Mouse (Mus musculus) brain, adult 2 months (tissue): ENCODE measurements around the gene Fam149a.

Experiments
- DNase-seq: peaks from one replicate; pipeline ENCODE4 v3.0.0; 2011; ENCODE audit warnings: low read depth, low spot score

The Fam149a gene

DNA sequence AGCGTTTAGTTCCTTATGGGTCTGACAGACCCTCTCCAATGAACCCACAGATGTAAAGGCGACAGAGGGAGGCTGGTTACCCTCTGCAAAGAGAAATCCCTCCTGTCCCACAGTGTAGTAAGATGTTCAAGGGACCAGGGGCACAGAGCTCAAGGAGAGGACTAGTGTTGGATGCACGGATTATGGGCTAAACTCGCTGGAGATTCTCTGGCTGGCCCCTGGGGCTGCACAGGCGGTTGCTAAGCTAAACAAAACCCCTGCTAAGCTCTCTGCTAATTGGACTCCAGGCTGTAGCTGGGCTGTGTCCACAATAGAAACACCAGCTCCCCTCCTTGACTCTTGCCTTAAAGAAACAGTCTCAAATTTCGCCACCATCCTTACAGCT is at the start of gene Fam149a:
TSS of gene Fam149a (minus strand) at position 329 of the 385 bp plus-strand sequence.
- peak; percentile 15 for DNase-seq

DNA sequence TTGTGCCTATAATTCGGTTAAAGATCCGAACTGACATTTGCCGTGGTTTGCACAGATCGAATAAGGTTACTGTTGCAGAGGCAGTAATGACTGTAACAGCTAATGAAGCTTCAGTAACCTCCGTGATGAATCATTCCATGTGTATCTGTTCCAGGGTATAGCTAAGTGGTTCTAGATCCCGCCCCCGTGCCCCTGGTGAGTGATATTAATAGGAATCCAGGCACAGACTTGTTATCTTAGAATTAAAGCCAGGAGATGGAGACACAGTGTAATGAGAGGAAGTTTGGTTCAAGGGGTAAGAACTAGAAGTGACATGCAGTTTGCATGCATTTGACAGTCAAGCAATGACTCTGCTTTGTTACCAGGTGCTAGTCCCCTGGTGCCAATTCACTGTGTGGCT is 38.1 kb upstream of the Fam149a start:
- DNase-seq, result peak; percentile 53

DNA sequence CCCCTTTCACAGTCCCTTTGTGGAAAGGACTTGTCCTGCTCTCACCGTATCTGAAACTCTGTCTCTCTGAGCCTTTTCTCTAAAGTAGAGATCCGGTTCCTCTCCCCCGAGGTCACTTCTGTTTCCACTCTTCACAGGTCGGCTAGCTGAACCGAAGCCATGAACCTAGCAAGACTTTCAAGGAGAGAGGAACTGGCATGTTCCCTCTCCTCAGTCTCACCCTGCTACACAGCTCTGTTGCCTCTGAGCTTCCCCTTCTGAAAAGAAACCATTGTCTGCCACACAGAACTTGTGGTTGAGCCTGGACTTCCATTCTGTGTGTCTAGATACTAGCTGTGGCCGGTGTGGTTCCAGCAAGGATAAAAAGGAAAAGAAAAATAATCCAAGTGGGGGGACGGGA is 32.9 kb upstream of the Fam149a start:
- DNase-seq, result peak; percentile 43

DNA sequence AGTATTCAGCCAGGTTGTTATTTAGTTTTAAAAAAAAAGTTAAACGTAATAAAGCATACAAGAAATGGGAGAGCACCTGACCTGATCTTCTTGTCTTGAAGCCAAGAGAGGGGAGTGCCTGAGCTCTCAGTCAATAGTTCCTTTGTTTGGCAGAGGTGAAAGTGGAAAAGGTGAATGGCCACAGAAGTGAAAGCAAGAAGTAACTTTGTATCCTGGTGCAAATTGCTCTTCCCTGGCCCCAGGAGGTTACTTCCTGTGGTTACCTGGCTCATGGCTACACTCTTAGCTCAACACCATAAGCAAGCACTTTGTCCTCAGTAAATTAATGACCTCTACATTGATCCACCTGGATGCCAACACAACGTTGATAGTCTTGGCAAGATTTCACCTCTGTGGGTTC is 28.8 kb upstream of the Fam149a start, which contains the start of gene Tlr3:
TSS of gene Tlr3 (minus strand) at position 199 of the 400 bp plus-strand sequence.
- DNase-seq, result no peak

DNA sequence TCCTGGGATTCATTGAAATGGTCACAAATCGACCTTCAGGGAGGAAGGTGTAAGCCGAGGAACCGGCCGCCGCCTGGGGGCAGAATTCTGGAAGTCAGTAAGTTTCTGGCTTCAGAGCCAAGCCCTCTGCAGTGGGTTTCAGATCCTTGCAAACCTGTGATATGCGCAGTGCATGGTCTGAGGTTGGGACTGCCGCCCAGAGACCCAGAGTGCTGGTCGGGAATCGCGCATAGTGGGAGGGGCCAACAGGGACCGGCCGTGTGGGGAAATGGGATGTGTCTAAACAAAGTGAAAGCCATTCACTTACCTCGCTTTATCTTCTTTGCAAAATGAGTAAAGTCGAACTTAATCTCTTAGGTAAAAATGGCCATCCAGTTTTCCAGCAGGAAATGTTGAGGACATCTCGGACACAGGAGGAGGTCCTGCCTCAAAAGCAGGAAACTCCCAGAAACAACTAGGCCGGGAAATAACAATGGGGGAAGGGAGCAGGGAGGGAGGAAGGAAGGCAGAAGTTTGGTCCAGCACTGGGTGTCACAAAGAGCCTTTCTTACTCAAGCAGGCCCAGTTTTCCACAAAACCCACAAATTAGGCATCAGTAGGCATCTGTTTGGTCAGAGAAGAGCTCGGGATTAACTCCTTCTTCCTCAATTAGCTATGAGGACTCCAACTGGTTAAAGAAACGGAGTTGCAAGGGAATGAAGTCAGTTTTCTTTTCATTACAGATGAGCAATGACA is 28.2 kb upstream of the Fam149a start:
- DNase-seq, result peak; percentile 61

DNA sequence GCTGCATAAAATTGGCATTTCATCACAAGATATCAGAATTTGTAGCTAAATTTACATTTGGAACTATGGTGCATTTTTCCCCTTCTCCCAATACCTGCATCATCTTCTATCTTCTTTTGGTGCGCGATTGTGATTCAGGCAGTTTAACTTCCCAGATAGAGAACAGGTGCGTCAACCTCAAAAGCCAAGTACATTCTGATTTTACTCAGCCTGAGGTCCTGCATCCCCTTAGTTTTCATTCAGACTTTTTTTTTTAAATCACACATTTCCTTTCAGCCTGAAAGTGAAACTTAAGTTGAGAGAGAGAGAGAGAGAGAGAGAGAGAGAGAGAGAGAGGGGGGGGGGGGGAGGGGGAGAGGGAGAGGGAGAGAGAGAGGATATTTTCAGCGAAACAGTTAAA is 27.6 kb upstream of the Fam149a start:
- DNase-seq, result no peak

DNA sequence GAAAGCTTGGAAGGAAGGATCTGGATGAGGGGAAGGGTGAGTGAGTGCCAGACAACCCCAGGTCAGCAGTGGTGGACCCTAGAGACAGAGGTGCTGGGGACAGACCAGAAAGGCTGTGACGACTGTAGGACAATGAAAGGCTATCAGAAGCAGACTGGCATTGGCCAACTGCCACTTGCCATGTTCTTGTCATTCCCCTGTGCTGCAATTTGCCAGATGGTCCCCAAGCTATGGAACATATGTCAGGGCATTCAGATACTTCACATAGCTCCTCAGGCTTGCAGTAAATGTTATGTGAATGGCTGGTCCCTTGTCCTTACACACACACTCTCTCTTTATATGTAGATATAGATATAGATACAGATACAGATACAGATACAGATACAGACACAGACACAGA is 1.2 kb upstream of the Fam149a start:
- DNase-seq, result peak; percentile 49

DNA sequence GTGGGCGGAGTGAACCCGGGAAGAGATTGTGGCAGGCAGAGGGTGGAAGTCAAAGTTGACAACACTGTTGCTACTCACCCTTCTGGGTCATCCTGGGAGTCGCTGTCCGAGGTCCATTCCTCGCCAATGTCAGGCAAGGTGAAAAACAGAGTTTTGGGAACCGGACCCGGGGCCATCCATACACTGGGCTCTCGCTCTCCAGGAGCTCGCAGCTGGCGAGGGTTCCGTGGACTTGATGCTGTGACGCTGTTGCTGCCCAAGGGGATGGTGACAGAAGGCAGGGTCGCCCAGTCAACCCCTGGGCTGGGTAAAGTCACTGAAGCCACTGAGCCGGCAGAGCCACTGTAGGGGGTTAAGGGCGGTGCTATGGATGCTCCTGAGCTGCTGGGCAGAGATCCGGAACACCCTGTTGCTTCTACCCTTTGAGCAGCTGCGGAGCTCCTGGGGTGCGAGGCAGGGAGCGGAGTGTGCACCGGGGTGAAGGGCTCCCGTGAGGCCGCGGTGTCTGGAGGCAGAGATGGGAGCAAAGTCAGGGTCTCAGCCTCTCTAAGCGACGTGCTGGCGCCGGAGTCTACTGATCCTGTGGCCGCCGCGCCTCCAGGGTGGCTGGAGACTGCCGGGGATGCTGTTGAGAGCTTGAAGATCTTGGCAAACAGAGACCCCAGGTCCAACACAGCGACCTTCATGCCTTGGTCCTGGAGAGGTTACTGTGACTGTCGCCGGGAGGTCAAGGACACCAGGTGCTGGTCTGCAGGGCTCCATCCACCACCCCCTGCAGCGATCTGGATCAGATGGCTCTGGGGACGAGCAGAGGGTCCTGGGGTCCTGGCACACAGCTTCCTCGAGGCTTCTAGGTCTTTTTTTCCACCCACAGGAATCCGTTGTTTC is 772 bp downstream of the Fam149a start:
- DNase-seq, result no peak

DNA sequence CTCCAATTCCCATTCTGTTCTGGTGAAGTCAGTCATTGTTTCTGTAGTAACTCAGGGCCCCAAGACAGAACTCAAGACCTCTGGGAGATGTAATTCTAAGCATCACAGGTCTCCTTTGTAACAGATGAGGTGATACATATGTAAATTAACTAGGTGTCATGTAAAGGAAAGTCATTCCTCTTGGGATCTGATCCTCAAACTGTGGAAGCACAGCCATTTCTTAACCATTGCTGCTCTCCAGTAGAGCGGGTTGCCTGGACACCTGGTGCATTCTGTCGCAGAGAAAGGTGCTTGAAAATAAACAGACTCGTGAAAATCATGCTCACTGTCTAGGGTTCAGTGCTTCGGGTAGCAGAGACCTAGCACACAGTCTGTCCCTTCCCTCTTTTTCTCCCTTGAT is 1.5 kb downstream of the Fam149a start:
- DNase-seq, result no peak

DNA sequence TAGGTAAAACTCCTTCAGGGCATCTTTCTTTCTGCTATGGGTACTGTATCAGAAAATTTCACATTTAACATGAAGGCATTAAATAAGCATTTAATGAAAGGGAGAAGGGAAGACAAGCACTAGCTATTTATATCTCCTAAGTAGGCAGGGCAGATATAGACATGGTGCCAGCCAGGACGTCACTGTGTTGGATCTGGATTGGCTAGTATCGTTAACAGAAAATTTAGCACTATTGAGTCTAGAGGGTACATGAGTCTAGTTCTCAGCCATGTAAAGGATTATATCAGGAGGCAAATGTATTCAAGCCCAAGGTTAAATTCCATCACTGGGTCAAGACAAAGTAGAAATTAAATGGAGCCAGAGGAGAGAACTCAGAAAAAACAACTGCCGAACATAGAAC is 8.0 kb downstream of the Fam149a start:
- no peak for DNase-seq

DNA sequence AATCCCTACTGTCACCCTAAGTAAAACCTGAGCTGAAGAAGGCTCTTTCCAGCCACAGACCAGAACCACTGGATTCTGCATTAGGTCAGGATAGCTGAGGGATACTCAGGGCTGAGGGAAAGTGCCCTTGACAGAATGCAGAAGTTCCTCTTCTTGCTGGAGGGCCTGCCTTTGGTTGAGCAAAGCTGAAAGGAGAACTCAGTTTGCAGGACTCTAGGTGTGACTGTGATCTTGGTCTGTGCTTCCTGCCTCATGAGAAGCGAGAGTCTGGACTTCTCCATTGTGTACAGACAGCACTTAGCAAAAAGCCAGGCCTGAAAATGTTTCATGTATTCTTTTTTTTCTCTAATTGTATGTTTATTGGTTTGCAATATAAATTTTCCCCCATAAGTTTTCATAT is 14.9 kb downstream of the Fam149a start:
- peak; percentile 36 for DNase-seq

DNA sequence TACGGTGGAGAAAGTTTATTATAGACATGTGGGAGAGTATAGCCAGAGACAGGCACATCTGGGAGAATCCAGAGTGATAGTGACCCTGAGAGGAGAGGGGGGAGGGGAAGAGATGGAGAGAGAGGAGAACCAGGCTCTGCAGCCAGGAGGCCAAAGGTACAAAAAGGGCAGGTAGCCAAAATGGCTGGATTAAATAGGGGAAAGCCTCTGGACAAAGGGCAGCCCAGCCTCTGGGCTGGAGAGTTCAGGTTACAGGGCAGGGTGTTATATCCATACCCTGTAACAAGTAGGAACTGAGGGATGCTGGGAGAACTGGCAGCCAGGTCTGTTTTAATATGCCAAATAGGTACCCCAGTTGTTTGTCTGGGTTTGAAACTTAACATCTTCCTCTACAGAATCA is 18.9 kb downstream of the Fam149a start:
- no peak for DNase-seq

DNA sequence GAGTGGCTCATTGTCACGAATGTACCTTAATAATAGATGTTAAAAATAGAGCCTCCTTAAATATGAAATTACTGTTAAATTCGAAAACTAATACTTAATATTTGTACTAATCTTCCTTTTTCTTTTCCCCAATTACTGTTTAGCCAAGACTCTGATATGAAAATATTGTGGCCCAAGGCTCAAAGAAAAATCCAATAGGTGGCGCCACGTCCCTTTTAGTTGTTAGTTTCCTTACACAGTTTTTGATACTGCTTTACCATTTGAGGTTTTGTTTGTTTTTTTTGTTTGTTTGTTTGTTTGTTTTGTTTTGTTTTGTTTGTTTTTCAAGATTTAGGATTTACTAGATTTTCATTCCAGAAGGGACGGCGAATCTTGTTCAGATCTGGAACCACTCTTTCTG is 19.8 kb downstream of the Fam149a start:
- DNase-seq, result peak; percentile 58

DNA sequence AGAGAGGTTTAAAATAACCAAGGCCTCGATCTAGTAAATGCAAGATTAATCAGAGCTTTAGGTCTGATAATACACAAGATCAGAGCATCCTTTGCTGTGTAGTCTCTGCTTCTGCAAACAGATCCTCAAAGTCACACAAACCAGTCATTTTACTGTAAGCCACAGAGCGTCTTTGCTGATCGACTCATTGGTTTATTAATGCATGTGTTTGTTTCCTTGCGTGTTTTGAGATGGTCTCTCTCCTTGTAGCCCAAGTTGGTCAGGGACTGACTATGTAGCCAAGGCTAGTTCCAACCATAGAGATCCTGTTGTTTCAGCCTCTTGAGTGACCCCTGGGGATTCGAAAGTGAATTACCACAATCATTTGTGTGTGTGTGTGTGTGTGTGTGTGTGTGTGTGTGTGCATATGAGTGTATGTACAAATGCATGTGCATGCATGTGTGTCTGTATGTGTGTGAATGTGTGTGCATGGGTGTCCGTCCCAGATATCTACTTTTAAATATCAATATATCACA is 22.9 kb downstream of the Fam149a start:
- DNase-seq, result peak; percentile 43

DNA sequence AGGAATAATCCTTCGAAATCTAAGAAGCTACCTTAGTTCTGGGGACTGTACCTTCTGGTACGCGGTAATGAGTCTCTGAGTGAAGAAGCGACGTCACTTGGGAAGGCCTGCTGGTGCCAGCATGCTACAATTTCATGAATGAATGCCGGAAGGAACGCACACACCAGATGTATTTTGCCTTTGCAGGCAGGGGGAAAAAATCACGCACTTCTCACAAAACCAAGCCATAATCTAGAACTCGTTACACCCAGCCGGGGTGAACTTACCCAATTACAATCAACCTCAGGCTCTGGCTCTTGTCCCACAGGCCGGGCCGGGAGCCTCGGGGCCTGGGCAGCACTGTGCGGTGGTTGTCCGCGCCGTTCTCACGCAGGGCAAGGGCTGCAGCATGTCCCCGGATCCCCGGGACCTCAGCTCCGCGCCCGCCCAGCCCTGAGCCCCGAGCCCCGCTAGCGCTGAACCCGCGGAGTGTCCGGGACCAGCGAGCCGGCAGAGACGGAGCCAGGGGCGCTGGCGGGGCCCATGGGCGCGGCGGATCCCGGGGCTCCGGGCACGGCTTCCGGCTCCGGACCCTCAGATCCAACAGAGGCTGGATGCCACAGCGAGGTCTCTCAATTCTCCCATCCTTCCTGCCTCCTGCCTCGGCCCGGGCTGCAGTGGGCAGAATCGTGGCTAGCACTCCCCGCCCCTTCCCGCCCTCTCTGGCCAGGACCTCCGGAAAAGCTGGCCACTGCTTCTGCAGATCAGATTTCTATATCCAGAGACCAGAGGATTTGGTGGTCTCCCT is 23.8 kb downstream of the Fam149a start:
- peak; percentile 69 for DNase-seq

DNA sequence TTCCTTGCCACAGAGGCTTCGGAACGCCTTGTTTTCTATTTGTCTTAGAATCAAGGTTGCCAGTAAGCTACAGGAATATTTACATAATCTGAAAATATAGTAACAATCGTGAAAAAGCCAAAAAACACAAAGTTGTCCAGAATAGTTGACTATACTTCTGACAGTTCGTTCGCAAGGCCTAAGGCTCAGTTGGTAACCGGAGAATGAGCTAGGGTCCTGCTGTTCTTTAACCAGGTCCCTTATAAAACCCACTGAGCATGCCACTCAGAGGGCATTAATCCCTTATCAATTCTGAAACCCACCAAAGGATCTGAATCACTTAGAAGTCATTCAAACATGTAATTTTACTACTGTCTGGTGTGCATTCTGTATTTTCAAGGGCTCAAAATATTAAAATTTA is 26.3 kb downstream of the Fam149a start:
- DNase-seq, result no peak

DNA sequence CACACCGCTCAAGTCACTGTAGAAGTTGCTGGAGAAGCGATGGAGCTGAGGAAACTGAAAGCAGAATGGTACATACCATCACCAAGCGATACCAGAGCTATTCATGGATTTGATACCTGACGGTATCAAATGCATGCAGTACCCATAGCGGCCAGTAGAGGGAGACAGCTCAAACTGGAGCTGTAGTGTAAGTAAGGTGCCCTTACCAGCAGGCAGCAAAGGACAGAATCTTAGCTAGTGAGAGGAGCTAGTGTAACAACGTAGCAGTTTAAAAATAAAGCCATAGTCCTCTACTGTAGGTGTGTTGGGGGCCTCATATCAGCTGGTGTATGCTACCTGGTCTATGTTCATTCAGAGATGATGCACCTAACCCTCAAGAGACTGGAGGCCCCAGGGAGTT is 37.1 kb downstream of the Fam149a start:
- DNase-seq, result peak; percentile 86

DNA sequence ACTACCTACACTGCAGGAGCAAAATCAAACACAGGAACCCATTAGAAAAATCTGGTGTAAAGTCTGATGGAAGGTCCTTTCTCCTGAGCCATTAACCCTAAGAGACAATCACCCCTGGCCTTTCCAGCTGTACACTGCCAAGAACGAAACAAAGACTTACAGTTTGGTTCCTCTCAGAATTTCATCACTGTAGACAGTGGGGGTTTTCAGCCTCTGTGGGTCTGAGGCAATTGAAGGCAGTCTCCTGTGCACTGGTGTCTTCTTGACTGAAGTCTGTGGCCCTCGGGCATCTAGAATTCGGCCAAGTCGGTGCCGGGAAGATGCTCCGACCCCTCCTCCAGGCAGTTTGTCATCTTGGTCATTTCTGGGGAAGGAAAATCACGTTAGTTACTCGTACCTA is 37.8 kb downstream of the Fam149a start:
- no peak for DNase-seq

DNA sequence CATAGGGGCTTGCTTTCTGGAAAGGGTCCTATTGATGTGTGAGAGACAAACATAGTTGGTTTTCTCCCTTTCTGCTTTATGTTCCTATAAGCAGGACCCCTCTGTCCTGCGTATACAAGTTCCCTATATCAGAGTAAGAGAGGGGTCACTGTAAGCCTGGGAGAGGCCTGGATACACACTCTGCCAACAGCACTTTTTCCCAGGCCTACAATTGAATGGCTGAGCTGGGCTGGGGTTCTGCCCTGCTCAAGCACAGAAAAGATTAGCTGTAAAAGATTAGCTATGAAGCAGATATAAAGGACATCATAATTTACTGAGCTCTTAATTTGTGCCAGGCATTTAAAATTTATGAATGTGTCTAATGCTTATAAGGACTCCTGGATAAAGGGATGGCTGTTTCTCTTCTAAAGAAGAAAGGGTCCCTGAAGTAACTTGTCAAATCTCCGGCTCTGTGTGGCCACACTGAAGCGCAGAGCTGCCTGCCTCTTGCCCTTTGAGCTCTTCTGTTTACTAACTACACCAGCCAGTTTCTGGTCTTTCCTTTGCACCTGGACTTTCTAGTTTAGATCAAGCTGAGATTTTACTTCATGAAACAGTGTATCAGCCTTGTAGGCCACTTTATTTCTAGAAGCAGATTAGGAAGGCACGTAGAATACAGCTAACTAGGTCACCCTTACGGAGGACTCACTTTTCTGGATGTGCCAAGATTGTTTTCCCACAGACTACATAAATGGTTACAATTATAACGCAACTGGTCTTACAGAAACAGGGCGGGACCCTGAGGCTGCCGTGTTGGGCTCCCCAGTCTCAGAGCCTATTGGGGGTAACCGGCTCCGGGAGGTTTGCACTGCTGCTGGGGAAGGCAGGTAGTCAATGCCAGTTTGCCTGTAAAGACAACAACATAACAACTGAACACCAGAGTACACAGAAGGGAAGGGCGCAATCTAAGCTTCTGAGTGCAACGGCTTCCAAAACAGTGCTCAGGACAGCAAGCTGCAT is 40.2 kb downstream of the Fam149a start:
- no peak for DNase-seq

DNA sequence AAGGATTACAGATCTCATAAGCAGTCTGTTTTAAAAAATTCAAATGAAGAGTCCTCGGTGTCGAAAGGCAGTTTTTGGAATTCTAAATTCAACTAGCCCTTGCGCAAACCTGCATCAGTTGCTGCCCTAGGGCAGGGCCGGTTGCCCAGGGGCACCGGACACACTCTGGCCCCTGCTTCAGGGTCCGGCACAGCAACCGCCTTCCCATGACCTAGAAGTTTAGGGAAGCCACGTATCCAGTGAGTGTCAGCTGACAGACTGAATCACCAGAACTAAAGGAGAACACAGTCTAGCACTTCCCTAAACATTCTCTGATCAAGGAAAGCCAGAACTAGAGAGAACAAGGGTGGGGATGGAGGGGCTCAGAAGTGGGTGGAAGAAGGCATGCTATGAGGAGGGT is 48.6 kb downstream of the Fam149a start:
- peak; percentile 12 for DNase-seq
